Mouse (Mus musculus) brain, embryonic 14.5 days (tissue): Measurements from ENCODE around the gene Ubash3a.

Source experiments
- CTCF ChIP-seq: fragments of 200-500 bp; IDR thresholded peaks from 2 replicates; pipeline ENCODE4 v1.5.1; 2012; ENCODE audit warnings: inconsistent platforms, mild to moderate bottlenecking, moderate library complexity, borderline replicate concordance; ENCODE audit not compliant: insufficient read depth, insufficient read length; ENCODE audit errors: extremely low read depth
- POLR2A ChIP-seq: fragments of 200-500 bp; IDR thresholded peaks from 2 replicates; pipeline ENCODE4 v1.6.1; 2012; ENCODE audit warnings: mild to moderate bottlenecking, inconsistent platforms, borderline replicate concordance; ENCODE audit not compliant: poor library complexity, insufficient read depth, insufficient read length, severe bottlenecking; ENCODE audit errors: extremely low read depth

DNA sequence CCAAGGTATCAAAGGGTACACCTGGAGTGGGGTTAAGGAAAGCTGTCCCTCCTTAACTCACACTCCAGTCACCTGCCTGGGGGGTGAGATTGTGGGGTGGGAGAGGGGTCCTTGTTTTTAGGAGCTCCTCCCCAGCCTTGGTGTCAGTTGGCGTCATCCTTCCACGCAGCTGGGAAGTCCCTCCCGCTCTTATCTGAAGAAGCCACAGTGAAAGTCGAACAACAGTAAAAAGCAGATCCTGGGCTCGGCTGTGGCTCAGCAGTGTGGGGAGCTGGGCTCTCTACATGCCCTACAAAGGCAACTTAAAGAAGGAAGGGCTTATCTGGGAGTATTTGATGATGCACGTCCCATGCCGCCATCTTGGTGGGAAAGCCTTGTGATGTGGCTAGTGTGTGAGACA, 2.6 kb downstream of the Ubash3a start:
- TF ChIP-seq POLR2A, result no peak
- no peak for TF ChIP-seq CTCF
